Comparison of ENCODE assay signal across 29 mouse cellular contexts in genomic region chr11:113768356-113768755, GRCm38 (mm10). TPM values are rescaled to one million over a fixed set of nuclear protein-coding genes. Genes with fewer than 3 reads are reported as not detected.
DNase-seq lines count a peak whose midpoint lies in the region; ATAC-seq and TF ChIP-seq lines count a peak whose summit lies in the region.
"Had no signal": no experiment of that assay in that cellular context is flagged by ENCODE, and none has a peak within 500 bp of the region (broad histone marks: within the 10 kb centered on the region; RNA-seq: fewer than 3 reads in every experiment).

No protein-coding gene starts in this region.

- H3K4me2 ChIP-seq in lung, embryonic 14.5 days: no peak overlapping the region
- H3K4me2 ChIP-seq in embryonic facial prominence, embryonic 13.5 days: no peak overlapping the region
- H3K4me2 ChIP-seq: heart, embryonic 13.5 days; hindbrain, embryonic 14.5 days; limb, embryonic 13.5 days; liver, embryonic 13.5 days; midbrain, embryonic 11.5 days; stomach, embryonic 15.5 days had no signal

- 61% methylated on average over 3 of the region's 3 CpGs for WGBS in lung, embryonic 14.5 days
- WGBS in embryonic facial prominence, embryonic 13.5 days: 41% methylated on average over 3 of the region's 3 CpGs

- H3K27me3 ChIP-seq in lung, embryonic 14.5 days (ENCODE audit: insufficient read depth, low read length): no peaks in the 10 kb centered on the region
- H3K27me3 ChIP-seq in embryonic facial prominence, embryonic 13.5 days: no peaks in the 10 kb centered on the region
- H3K27me3 ChIP-seq: heart, embryonic 13.5 days; limb, embryonic 13.5 days; Patski; stomach, embryonic 15.5 days had no signal

- no peak overlapping the region for H3K9ac ChIP-seq in lung, embryonic 14.5 days
- no peak overlapping the region for H3K9ac ChIP-seq in embryonic facial prominence, embryonic 13.5 days
- H3K9ac ChIP-seq: heart, embryonic 13.5 days; hindbrain, embryonic 14.5 days; limb, embryonic 13.5 days; liver, embryonic 13.5 days; stomach, embryonic 15.5 days had no signal

- DNase-seq in lung, embryonic 14.5 days: peak; percentile 54
- DNase-seq in lung, postnatal 25 days (ENCODE audit: low spot score): no peak
- DNase-seq in adipocyte (ENCODE audit: low spot score): peak; percentile 29
- DNase-seq in Muller cell, postnatal 12 days (ENCODE audit: inconsistent ontology term): no peak
- no peak for DNase-seq in embryo, embryonic 9.5 days (ENCODE audit: extremely low spot score)
- DNase-seq: adrenal gland, postnatal 14 days; B cell, adult 2 months; cerebellum, adult 8-10 months; cerebellum, postnatal 36 days; gastrocnemius, postnatal 14 days; heart, postnatal 10 days; kidney, adult 9 months; kidney, postnatal 14 days; layer of hippocampus, adult 9-11 months; liver, embryonic 13.5 days; lung, adult 18-20 months; lung, postnatal 14 days; right cerebral cortex, postnatal 25 days had no signal

- H3K4me3 ChIP-seq in lung, embryonic 14.5 days (ENCODE audit: low read depth, low read length): no peak overlapping the region
- no peak overlapping the region for H3K4me3 ChIP-seq in embryonic facial prominence, embryonic 13.5 days
- H3K4me3 ChIP-seq: heart, embryonic 13.5 days; left cerebral cortex, adult 2 months; limb, embryonic 13.5 days; liver, embryonic 13.5 days; stomach, embryonic 15.5 days had no signal

- no peaks in the 10 kb centered on the region for H3K9me3 ChIP-seq in lung, embryonic 14.5 days (ENCODE audit: low read depth, low read length)
- H3K9me3 ChIP-seq in embryonic facial prominence, embryonic 13.5 days: no peaks in the 10 kb centered on the region
- H3K9me3 ChIP-seq: heart, embryonic 13.5 days; limb, embryonic 13.5 days; liver, embryonic 13.5 days; stomach, embryonic 15.5 days had no signal

- H3K36me3 ChIP-seq in lung, embryonic 14.5 days (ENCODE audit: insufficient read depth): no peaks in the 10 kb centered on the region
- no peaks in the 10 kb centered on the region for H3K36me3 ChIP-seq in embryonic facial prominence, embryonic 13.5 days
- H3K36me3 ChIP-seq: heart, embryonic 13.5 days; limb, embryonic 13.5 days; liver, embryonic 13.5 days; stomach, embryonic 15.5 days had no signal

- no peak for TF ChIP-seq CTCF in lung, embryonic 14.5 days (IDR thresholded peaks at IDR 0.05; ENCODE audit: low read depth)

- H3K27ac ChIP-seq in lung, embryonic 14.5 days (ENCODE audit: low read depth): no peak overlapping the region
- peak overlapping the region; percentile 79 for H3K27ac ChIP-seq in embryonic facial prominence, embryonic 13.5 days
- H3K27ac ChIP-seq: hindbrain, embryonic 14.5 days; left cerebral cortex, adult 2 months; limb, embryonic 13.5 days; liver, embryonic 13.5 days; stomach, embryonic 15.5 days had no signal

- H3K4me1 ChIP-seq in lung, embryonic 14.5 days (ENCODE audit: insufficient read depth): peaks cover 22% of the 10 kb centered on the region; the same call in 1 of the 2 replicates
- H3K4me1 ChIP-seq in embryonic facial prominence, embryonic 13.5 days: peaks cover 66% of the 10 kb centered on the region

- ATAC-seq in lung, embryonic 14.5 days (ENCODE audit: insufficient read depth): no peak
- ATAC-seq in embryonic facial prominence, embryonic 13.5 days (ENCODE audit: insufficient number of reproducible peaks, insufficient read depth, low FRiP score, low TSS enrichment, low read depth): no peak
- ATAC-seq in cerebellum, adult (ENCODE audit: insufficient number of reproducible peaks, low FRiP score, low TSS enrichment): no peak
- ATAC-seq: intestine, postnatal 0 days; midbrain, embryonic 16.5 days; Patski had no signal

RNA-seq across cellular contexts. Expression of gene Cdc42ep4, which starts 16.7 kb away (rescaled TPM):
- 86.6 and 86.9 TPM in 2 replicates for polyA plus RNA-seq in lung, embryonic 14.5 days (2014; fragmentation: Nextera tagmentation; extraction: Ambion mirVana)
- 108 and 119 TPM in 2 replicates for polyA plus RNA-seq in embryonic facial prominence, embryonic 13.5 days (2015; fragmentation: Nextera tagmentation; extraction: Ambion mirVana)

RNA-seq across cellular contexts. Expression of gene Cpsf4l, which starts 58.5 kb away (rescaled TPM):
- 0.35 and 0.59 TPM in 2 replicates for polyA plus RNA-seq in lung, embryonic 14.5 days (2014; fragmentation: Nextera tagmentation; extraction: Ambion mirVana)
- 1.5 and 1.7 TPM in 2 replicates for polyA plus RNA-seq in embryonic facial prominence, embryonic 13.5 days (2015; fragmentation: Nextera tagmentation; extraction: Ambion mirVana)
- polyA plus RNA-seq: intestine, postnatal 0 days; liver, embryonic 13.5 days had no signal

Comparison
In these comparisons a context has a peak if more than half of its experiments do, and no peak if none do; other contexts are left out.
1. DNase-seq: peak in lung, embryonic 14.5 days (single experiment) and adipocyte (single experiment); none in lung, postnatal 25 days (single experiment), Muller cell, postnatal 12 days (single experiment) and embryo, embryonic 9.5 days (single experiment).